Mouse (Mus musculus) C2C12 (cell line): ENCODE measurements at regions not wholly inside any gene's neighbourhood (a gene's known extent, or its start where the extent isn't known, plus 50 kb on each side); places are given as distances from the start of the nearest gene placed in this dataset.

ENCODE experiments used
- CEBPB ChIP-seq: IDR thresholded peaks from one replicate; pipeline ENCODE4 v1.6.1; 2011; ENCODE audit warnings: low read depth, mild to moderate bottlenecking, control low read depth, moderate library complexity
- CTCF ChIP-seq: IDR thresholded peaks from one replicate; pipeline ENCODE4 v1.5.1; 2011; ENCODE audit not compliant: control insufficient read depth, insufficient read depth, insufficient read length
- MAX ChIP-seq: IDR thresholded peaks from one replicate; pipeline ENCODE4 v1.6.1; 2011; ENCODE audit warnings: mild to moderate bottlenecking, control low read depth
- MYOG ChIP-seq: IDR thresholded peaks from one replicate; pipeline ENCODE4 v1.6.1; 2011; ENCODE audit not compliant: control insufficient read depth, insufficient read length; ENCODE audit errors: extremely low read depth
- USF1 ChIP-seq: IDR thresholded peaks from one replicate; pipeline ENCODE4 v1.6.1; 2011; ENCODE audit warnings: low read depth, mild to moderate bottlenecking, control low read depth, moderate library complexity

GRCm38 (mm10) chr16:76685562-76685961 lies 311.9 kb upstream of the Nrip1 start:
- TF ChIP-seq CTCF (no peak), MYOG (no peak), USF1 (no peak), CEBPB (no peak), MAX (no peak)
